Mouse (Mus musculus) layer of hippocampus, adult 2 months (tissue): ENCODE results near the gene Slc16a13. TPM values are rescaled to one million over a fixed set of nuclear protein-coding genes. Genes with fewer than 3 reads are reported as not detected.

Experiments
- DNase-seq, 2 experiments: peaks; one replicate each; pipeline ENCODE4 v3.0.0; 2022; ENCODE audit warnings: low spot score in 2 of 2
- H3K27ac ChIP-seq: fragments of 200-600 bp; 2 replicates; pipeline ENCODE4 v1.8.1; 2022
- H3K4me3 ChIP-seq: fragments of 200-600 bp; 2 replicates; pipeline ENCODE4 v1.8.1; 2022; ENCODE audit warnings: mild to moderate bottlenecking
- CTCF ChIP-seq: fragments of 200-600 bp; conservative IDR thresholded peaks from 2 replicates; pipeline ENCODE4 v1.8.1; 2022; ENCODE audit warnings: antibody characterized with exemption, mild to moderate bottlenecking, moderate library complexity
- total RNA-seq, 2 experiments: library from RNA; stranded (reverse); gene quantifications; 2 replicates each; pipeline ENCODE4 v1.2.3; 2021

Slc16a13 gene
- total RNA-seq, 2 experiments from 2014 or later: 7.9 to 11.0 TPM

DNA sequence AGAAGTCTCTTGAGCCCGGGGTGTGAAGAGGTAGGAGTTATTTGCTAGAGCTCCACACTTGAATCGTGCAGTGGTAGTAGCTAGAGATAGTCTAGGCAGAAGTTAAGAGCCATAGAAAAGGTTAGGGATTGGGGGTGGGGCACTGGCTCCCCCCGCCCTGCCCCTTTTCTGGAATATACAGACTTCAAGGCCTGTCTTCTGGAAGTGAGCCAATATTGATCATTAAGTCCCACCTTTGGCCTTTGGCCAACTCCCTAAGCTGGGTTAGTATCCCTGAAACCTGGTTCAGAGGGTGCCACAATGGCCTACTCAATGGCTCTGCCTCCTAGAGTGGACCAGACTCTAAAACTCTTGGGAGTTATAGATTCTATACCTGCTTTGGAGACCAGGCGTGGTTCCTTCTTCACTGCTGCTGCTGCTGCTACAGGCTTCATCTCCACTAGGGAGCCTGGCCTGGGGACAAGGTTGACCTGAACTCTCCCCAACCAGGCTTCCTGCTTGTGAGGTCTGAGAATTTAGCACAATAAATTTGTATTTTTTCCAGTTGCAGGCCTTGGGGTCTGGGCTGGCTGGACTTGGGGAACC, 6.9 kb upstream of the Slc16a13 start:
- DNase-seq: no peak
- TF ChIP-seq CTCF: no peak
- Histone ChIP-seq H3K27ac (no peak overlapping the region), H3K4me3 (no peak overlapping the region)

DNA sequence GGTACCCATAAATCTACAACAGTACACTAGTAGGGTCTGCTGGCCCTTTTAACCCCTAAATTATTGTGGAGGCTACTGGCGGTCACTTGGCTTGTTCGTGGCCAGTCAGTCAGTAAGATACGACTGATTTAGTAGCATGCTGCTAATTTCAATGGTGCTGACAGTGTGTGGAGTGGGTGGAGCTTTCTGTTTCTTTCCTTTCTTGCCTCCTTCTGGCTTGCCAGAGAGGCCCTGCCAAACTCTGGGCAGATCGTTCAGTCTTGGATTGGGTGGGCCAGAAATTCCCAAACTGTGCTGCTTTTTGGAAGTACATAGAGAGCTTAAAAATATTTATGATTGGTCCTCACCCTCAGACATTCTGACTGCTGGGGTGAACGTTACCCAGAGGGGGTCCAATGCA, 6.3 kb upstream of the Slc16a13 start:
- no peak for TF ChIP-seq CTCF
- no peak for DNase-seq
- no peak overlapping the region; the same call in 1 of the 2 replicates for H3K4me3 ChIP-seq
- H3K27ac ChIP-seq: no peak overlapping the region

GRCm38 (mm10) chr11:70226602-70226890, 5.7 kb upstream of the Slc16a13 start:
- Histone ChIP-seq H3K27ac (no peak overlapping the region), H3K4me3 (peak overlapping the region; percentile 27; the same call in 1 of the 2 replicates)
- no peak for DNase-seq
- TF ChIP-seq CTCF: no peak

GRCm38 (mm10) chr11:70225798-70226601, 5.1 kb upstream of the Slc16a13 start:
- H3K27ac ChIP-seq: no peak overlapping the region
- peak overlapping the region; percentile 27; the same call in 1 of the 2 replicates for H3K4me3 ChIP-seq
- DNase-seq: no peak
- peak; percentile 40; the same call in 1 of the 2 replicates for TF ChIP-seq CTCF

DNA sequence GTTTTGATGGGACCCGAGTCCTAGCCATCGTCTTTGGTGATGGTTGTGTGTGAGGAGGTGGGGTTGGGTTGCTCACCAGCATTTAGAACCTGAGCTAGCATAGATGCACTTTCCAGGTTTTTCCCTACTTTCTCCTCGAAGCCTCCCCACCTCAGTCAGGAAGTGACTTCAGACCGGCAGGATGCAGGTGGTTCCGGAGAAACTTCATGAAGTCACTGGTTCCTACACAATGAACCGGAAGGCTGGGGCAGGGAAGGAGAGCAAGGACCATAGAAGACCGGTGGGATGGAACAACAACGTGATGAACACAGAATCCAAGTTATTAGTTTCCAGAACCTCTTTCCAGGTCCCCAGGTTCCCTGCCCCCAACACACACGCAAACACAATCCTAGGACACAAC, 2.9 kb upstream of the Slc16a13 start:
- no peak for TF ChIP-seq CTCF
- DNase-seq: no peak
- H3K27ac ChIP-seq: peak overlapping the region; percentile 57
- H3K4me3 ChIP-seq: no peak overlapping the region

GRCm38 (mm10) chr11:70221603-70222500, 988 bp upstream of the Slc16a13 start:
- peak overlapping the region; percentile 73 for H3K4me3 ChIP-seq
- TF ChIP-seq CTCF: no peak; the same call in 1 of the 2 replicates
- no peak for DNase-seq
- H3K27ac ChIP-seq: peak overlapping the region; percentile 97

DNA sequence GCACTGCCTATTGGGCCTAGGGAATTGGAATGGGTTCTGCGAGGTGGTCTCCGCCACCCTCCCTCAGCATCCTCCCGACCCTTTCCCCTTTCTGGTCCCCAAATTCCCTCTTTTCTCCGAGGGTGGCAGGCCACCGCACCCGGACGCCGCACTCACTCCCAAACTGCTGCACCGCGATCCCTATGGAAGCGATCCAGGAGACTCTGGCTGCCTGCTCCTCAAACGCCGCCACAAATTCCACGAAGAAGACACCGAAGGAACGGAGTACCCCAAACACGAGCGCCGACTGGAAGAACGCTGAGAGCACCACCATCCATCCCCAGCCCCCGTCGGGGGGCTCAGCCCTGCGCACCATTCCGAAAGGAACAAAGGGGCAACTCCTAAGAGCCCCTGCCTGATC, 541 bp downstream of the Slc16a13 start:
- H3K4me3 ChIP-seq: peak overlapping the region; percentile 73
- peak overlapping the region; percentile 97 for H3K27ac ChIP-seq
- no peak for TF ChIP-seq CTCF
- no peak for DNase-seq

DNA sequence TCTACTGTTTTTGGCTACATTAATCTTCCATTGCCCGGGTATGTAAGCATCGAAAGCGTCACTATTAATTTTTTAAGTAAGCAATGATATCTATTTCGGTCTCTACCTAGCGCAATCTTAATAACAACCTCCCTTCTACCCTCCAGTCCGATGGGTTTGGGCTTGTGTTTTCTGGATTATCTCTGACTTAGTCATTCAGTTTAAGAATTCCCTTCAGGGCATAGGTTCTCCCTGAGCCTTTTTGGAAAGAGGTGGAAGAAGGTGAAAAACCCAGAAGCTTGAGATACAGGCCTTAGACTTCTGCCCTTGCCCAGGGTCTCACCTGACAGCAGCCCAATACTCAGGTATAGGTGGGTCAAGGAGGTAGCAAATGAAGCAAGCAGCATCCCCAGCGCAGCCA, 991 bp downstream of the Slc16a13 start:
- peak overlapping the region; percentile 97 for H3K27ac ChIP-seq
- peak overlapping the region; percentile 73 for H3K4me3 ChIP-seq
- no peak for DNase-seq
- TF ChIP-seq CTCF: no peak

GRCm38 (mm10) chr11:70218741-70219470, 2.0 kb downstream of the Slc16a13 start:
- TF ChIP-seq CTCF: no peak
- peak overlapping the region; percentile 18; the same call in 1 of the 2 replicates for H3K27ac ChIP-seq
- H3K4me3 ChIP-seq: peak overlapping the region; percentile 73; the same call in 1 of the 2 replicates
- DNase-seq: no peak

GRCm38 (mm10) chr11:70218039-70218438, 2.8 kb downstream of the Slc16a13 start:
- no peak overlapping the region for H3K4me3 ChIP-seq
- H3K27ac ChIP-seq: no peak overlapping the region
- TF ChIP-seq CTCF: no peak
- no peak for DNase-seq

- Histone ChIP-seq H3K4me3 (no peak overlapping the region), H3K27ac (no peak overlapping the region)
- no peak for DNase-seq
- no peak for TF ChIP-seq CTCF
Measured at GRCm38 (mm10) chr11:70216103-70216502, 4.8 kb downstream of the Slc16a13 start.

DNA sequence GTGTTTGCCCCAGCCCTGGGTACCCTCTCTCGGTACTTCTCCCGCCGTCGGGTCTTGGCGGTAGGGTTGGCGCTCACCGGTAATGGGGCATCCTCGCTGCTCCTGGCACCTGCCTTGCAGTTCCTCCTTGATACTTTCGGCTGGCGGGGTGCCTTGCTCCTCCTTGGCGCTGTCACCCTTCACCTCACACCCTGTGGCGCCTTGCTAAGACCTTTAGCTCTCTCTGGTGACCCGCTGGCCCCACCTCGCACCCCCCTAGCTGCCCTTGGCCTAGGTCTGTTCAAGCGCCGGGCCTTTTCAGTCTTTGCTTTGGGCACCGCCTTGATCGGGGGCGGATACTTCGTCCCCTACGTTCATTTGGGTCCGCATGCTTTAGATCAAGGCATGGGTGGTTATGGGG, 5.6 kb downstream of the Slc16a13 start:
- Histone ChIP-seq H3K27ac (no peak overlapping the region), H3K4me3 (no peak overlapping the region; the same call in 1 of the 2 replicates)
- no peak for DNase-seq
- TF ChIP-seq CTCF: no peak
